Mouse (Mus musculus): Measurements from ENCODE around the gene Oas1e.

Gene Oas1e

GRCm38 (mm10) chr5:120775287-120775985, 19.9 kb downstream of the Oas1e start:
- no peak for DNase-seq

- DNase-seq: no peak
Measured at GRCm38 (mm10) chr5:120769396-120769795, 25.9 kb downstream of the Oas1e start.

DNA sequence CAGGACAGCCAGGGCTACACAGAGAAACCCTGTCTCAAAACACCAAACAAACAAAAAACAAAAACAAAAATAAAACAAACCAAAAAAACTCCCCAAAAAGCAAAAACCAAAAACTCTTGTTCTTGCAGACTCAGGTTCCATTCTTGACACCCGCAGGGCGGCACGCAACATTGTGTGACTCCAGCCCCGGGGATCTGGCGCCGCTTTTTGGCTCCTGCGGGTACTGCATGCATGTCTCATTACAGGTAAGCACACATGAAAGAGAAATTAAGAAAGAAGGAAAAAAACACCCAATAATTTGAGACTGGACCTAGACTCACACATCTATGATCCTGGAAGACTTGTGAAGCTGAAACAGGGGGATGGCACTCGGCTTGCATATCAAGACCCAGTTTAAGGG, 30.3 kb downstream of the Oas1e start:
- DNase-seq: no peak

GRCm38 (mm10) chr5:120761901-120762300, 33.4 kb downstream of the Oas1e start:
- DNase-seq: no peak

GRCm38 (mm10) chr5:120754215-120754614, 41.1 kb downstream of the Oas1e start:
- no peak for DNase-seq

DNA sequence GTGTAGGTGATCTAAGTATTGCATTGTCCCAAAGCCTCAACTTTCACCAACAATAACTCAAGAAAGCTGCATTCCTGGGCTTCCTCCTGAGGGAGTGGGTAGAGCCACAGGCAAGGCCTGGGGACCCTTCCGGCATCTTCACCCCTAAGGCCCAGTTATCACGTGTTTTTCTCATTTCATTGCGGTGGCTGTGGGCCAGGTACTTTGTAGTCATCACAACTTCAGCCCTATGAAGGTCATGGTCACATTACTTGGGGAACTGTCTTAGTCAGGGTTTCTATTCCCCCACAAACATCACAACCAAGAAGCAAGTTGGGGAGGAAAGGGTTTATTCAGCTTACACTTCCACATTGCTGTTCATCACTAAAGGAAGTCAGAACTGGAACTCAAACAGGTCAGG, 42.5 kb downstream of the Oas1e start:
- DNase-seq: no peak

- DNase-seq: no peak
Measured at GRCm38 (mm10) chr5:120751206-120751605, 44.1 kb downstream of the Oas1e start.

- no peak for DNase-seq
Measured at GRCm38 (mm10) chr5:120749688-120750087, 45.6 kb downstream of the Oas1e start, which contains the start of gene Oas2. TSS of gene Oas2 (minus strand) at chr5:120749853.

GRCm38 (mm10) chr5:120746451-120746850, 48.9 kb downstream of the Oas1e start:
- DNase-seq: peak; percentile 22

- no peak for DNase-seq
Measured at GRCm38 (mm10) chr5:120742125-120742524, 53.2 kb downstream of the Oas1e start.
